Mouse (Mus musculus) left cerebral cortex, postnatal 4 days (tissue): ENCODE results near the gene Sdk1. TPM values are rescaled to one million over a fixed set of nuclear protein-coding genes. Genes with fewer than 3 reads are reported as not detected.
A peak's percentile ranks its signal among the peaks of the same experiment; 100 is the strongest.

Source experiments
- DNase-seq: peaks from one replicate; pipeline ENCODE4 v3.0.0-alpha.2; 2022
- intact Hi-C: fragments of 180-260 bp; cut with DNase I; formaldehyde crosslinking; loops from one replicate; pipeline ENCODE4 v1.15.1; 2025
- total RNA-seq, 2 experiments: library from RNA; stranded (reverse); gene quantifications; 2 replicates each; pipeline ENCODE4 v1.2.3; 2021

Gene Sdk1
- total RNA-seq, 2 experiments from 2014 or later: 18.2 to 19.4 TPM

DNA sequence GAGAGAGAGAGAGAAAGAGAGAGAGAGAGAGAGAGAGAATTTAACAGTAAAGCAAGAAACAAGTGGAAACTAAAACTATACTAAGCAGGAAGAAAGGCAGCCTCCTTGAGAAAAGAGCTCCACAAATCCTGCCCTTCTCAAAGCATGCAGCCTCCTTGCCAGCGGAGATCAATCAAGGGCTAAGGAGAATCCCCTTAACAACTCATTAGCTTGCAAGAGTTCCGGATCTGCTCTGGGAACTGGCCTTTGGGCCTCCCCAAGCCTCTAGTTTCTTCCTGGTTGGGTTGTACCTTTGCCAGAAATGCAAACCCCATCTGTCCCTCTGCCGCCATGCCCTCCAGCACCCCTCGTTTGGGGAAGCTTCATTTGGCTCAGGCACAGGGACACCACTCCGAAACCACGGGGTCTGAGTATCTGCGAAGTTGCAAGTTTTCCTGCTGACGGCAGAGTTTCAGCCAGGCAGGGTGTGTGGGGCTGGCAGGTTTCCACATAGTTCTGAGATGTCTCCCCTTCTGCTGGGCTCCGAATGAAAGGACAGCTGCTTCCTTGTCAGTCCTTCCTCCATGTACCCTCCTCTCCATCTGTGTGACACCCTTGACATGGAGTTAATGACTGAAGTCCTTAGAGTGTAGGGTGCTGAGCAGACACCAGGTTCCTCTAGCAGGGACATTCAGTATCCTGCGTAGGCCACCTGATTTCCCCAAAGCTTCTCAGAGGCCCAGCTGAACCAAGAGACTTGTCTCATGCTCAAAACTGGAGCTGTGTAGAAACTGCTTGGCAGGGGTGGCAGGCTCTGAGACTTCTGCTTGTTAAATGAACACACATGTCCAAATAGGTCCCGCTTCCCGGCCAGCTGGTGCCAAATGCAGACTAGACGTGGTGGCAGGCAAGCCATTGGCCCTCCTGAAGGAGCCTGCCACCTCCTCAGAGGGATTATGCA is 833.5 kb downstream of the Sdk1 start:
- peak; percentile 81 for DNase-seq
- intact Hi-C loops: no loop called here

DNA sequence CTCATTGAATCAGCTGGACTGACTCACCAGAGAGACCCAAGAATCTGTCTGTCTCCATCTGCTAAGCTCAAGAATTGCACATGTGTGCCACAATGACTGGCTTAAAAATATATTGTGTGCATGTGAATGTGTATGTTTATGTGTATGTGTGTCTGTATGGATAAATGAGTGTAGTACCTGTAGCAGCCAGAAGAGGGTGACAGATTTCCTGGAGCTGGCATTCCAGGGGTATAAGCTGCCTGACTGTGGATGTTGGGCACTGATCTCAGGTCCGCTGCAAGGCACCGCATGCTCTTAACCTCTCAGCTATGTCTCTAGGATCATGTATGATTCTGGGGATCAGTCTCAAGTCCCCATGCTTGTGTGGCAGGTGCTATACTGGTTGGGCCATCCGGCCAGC is 839.4 kb downstream of the Sdk1 start:
- intact Hi-C loops: no loop called here
- no peak for DNase-seq

DNA sequence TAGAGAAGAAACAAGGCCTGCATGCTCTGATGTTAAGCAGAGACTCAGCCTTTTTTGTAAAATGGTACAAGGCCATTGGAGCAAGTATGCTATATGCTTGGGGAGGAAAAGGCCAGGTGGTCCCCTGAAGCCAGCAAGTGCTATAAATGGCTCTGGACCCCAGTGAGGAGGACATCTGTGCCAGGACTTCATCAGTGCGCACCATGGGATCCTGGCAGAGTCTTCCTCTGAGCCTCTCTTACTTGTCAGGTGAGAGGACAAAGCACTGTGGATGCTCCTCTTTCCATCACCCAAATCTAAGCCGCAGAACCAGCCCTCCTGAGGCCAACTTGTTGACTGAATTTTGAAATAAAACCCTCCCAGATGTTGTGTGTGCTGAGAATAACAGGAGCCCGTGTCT is 839.8 kb downstream of the Sdk1 start:
- DNase-seq: no peak
- intact Hi-C loops: no loop called here

DNA sequence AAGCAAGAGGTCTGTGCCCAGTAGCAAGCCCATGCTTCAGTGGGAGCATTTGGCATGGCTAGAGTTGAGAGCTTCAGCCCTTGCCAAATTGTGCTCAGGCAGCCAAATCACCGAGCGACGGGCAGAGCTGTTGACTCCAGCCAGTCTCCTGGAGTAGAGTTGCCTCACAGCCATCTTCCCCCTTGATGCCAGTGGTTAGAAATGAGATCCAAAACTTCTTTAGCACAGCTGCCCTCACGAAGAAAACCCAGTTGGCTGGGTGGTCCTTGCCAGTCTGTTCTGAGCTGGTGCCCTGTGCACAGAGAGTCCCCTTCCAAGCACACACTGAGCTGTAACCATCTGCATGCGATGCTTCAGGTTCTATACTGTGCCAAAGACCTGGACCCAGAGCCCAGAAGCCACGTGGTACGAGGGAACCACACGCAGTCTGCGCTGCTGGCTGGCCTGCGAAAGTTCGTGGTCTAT is 855.1 kb downstream of the Sdk1 start:
- intact Hi-C loops: no loop called here
- DNase-seq: peak; percentile 83

DNA sequence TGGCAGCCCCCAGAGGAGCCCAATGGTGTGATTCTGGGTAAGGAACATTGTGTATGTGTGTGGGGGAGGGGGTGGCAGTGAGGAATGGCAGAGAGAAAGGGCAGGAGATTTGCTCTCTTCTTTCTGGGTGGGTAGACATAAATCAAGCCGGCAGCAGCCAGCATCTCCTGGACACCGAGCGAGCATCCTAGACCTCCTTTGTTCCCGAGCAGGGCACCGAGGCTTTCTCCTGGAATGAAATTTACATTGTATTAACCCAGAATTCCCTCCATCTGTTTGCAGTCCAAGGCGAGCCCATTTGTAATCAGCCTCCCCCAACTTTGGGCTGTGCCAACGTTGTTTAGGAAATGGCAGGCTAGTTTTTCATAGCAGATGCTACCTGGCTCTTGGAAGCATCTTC is 858.9 kb downstream of the Sdk1 start:
- DNase-seq: peak; percentile 41
- intact Hi-C loops: no loop called here

DNA sequence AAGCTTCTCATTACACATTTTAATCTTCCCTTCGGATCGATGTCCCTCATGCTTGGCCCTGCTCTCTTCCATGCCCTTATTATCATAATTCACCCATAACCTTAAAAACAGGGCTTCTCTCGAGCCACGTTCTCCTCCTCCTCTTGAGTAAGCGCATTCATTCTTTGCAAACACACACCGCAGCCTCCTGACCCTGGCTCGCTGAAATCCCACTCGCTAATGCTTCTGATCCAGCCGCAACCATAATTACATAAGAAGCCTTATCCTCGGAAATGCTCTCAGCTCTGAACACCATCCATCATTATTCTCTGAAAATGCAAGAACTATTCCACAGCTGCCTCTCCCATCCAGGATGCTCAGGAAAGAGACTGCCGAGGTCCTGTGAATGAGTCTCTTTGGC is 866.1 kb downstream of the Sdk1 start:
- intact Hi-C loops: no loop called here
- no peak for DNase-seq

DNA sequence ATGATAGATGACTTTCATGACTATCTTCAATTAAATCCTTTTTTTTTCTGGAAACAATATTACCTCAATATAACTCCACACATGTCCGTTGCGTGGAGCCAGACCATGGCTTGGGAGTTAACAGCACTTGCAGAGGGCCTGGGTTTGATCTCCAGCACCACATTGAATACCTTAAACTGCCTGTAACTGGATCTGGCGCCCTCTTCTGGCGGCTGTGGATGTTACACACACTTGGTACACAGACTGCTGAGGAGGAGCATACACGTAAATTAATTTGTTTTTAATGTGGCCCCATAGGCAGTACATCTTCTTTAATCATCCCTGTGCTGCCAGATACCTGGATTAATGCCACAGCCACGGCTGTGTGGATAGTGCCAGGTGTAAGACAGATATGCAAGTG is 870.7 kb downstream of the Sdk1 start:
- no peak for DNase-seq
- intact Hi-C loops: no loop called here

DNA sequence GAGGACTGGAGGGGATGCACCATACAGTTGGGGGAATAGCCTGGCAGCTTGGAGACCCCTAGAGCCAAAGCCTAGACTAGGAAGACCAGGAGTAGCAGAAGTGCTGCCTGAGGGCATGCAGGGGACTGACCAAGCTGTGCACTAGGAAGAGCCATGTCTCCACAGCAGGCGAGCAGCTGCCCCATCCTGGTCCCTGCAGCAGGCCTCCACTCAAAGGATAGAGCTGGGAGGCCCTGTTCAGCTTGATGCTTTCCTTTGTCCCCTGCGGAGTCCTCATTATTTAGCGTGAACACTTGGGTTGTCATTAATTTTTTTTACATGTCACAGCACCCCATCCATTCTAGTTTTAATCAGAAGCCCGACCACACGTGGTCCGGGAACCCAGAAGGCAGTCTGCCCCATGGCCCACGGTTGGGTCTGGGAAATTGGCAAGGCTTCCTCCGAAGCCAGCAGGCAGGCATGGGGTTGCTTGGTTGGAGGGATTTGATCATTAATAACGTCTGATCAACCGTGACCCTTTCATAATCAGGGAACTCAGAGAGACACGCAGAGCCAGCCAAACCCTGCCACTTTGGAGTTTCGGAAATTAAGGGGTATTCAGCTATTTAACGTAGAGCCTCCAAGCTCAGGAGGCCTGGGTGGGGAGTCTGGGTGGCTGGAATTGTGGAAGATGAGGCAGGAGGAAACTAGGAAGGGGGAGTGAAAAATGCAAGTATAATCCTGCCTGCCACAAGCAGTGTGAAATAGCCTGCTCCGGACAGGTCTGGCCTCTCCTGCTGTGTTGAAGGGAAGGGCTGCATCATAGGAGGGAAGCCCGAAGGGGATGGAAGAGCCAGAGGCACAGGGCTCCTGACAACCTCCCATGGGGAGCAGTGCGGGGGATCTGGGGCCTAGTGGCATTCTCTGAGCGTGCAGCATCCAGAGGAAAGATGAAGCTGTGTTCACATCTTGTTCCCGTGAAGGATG is 872.2 kb downstream of the Sdk1 start:
- intact Hi-C loops: no loop called here

DNA sequence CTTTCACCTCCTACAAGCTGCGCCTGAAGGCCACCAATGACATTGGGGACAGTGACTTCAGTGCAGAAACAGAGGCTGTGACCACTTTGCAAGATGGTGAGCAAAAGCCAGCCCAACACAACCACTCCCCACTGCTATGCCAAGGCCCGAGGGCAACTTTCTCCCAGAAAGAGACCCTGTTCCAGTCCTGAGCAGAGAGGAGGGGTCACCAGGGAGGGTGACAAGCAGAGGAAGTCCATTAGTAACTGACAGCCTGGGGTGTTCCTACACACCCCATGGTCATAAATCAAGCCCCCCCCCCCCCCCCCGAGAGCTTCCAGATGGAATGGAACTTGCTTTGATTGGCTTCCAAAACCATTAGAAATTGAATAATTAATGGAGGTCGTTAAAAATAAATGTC is 886.5 kb downstream of the Sdk1 start:
- intact Hi-C loops: no loop called here

More for the DNA sequence above, 872.2 kb downstream of the Sdk1 start:
- DNase-seq: peak; percentile 65

DNA sequence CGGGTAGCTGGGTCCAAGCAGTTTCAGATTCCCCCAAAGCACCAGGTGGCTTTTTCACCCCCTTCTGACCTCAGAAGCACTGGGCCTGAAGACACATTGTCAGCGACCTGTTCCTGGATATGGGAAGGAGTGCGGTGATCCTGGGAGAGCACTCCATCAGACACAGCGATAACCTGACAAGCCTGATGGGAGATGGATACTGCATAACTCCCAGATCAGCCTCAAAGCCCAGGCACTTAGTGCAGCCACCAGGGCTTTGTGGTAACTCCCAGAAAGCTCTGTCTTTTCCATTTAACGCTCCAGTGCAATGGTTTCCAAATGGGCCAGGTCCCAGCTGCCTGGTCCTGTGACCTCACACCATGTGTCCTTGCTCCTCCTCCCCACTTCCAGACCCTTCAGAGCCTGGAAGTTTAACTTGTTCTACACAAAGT is 886.9 kb downstream of the Sdk1 start:
- intact Hi-C loops: no loop called here
- no peak for DNase-seq

More for the DNA sequence above, 886.5 kb downstream of the Sdk1 start:
- no peak for DNase-seq

DNA sequence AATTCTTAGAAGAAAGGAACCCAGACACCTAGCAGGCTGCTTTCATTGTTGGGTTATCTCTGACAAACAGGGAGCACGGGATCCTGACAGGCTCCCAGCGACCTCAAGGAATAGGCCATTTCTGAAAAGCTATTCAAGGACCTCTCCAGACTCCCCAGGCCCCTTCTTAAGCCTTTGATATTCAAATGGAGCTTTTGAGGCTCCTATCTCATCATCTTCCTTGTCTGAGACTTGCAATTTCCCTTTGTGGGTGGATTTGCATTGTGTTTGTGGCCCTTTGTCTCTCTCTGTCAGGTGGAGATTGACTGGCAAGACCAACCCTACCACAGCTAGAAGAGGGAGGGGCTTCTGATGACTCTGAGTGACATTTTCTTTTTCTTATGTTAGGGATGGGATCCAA is 888.7 kb downstream of the Sdk1 start:
- DNase-seq: no peak
- intact Hi-C loops: no loop called here

DNA sequence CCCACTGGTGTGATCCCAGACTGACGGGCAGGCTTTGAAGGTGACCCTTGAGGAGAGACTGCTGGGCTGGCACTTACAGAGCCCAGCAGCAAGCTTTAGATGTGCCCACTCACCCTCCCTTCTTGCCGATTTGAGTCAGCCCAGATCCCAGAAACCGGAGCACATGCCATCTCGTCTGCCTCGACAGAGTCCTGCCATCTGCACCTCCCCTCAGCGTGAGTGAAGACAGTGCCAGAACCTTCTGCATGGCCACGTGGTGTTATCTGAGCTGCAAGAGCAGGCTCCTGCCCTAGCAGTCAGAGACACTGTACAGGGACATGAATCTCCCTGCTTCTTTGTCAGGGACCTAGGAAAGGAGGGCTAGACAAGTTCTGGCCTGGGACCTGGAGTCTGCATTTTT is 898.7 kb downstream of the Sdk1 start:
- DNase-seq: peak; percentile 93
- intact Hi-C loops: no loop called here

DNA sequence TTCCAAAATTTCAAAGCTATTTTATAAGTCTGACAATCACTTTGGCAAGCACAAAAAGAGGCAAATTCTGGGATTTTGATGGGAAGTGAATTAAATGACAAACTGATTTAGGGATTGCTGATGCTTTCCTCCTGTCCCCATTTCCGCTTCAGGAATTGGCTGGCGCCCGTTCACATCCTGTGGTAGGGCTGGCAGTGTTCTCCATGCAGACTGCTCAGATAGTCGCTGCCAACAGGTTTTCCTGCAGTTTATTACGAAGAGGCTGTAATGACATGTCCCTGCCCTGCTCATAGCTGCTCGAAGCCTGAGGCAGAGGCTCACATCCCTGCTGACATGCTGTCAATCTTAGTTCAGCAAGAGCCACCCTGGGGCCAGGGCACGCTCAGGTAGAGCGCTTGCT is 908.3 kb downstream of the Sdk1 start:
- intact Hi-C loops: no loop called here
- peak; percentile 58 for DNase-seq

DNA sequence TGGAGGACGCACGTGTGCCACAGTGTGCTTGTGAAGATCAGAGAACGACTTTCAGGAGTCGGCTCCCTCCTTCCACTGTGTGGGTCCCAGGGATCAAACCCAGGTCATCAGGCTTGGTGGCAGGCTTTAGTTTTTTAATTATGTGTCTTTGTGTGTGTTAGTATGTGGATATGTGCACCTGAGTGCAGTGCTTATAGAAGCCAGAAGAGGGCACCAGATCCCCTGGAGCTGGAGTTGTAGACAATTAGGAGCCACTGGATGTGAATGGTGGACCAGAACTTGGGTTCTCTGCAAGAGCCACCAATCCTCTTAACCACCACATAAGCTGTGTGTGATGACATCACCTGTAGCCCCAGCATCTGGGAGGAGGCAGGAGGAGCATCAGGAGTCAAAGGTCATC is 909.5 kb downstream of the Sdk1 start:
- DNase-seq: no peak
- intact Hi-C loops: no loop called here

DNA sequence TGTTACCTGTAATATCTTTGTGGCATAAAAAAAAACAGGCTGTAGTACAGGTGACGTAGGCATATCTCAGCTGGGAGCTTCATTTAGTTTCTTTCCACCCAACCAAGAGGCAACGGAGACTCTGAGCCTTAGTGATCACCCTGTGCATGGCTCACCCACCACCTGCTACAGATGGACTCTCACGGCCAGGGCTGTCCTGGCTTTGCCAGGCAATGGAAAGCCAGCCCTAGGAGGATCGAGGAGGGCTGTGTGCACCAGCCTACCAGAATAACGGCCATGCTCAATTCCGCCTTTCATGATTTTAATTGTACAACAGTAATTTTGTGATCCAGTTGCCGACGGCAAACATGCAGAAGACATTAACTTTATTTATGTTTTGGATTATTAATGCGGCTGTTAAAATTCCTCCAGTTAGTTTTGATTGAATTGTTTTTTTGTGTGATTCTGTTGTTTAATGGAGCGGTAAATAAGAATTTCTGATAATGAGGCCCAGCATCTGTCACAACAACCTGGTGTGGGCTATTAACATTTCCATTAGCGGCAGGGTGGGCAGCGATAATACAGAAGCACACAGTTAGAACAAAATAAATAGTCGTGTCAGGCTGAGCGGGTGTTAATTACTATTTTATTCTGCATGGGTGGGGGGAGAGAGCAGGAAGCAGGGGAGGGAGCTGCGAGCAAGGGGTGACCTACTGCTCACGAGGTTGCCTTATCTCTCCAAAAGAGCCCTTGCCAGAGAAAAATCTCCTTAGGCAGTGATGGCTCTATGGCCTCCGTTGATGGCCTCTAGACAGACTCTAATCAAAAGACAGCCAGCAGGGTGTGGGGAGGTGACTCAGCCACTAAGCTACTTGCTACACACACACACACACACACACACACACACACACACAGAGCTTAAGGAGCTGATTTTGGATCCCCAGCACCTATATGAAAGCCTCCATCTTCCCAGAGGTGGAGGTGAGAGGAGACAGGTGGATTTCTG is 915.9 kb downstream of the Sdk1 start:
- peak; percentile 21 for DNase-seq
- intact Hi-C loops: no loop called here

DNA sequence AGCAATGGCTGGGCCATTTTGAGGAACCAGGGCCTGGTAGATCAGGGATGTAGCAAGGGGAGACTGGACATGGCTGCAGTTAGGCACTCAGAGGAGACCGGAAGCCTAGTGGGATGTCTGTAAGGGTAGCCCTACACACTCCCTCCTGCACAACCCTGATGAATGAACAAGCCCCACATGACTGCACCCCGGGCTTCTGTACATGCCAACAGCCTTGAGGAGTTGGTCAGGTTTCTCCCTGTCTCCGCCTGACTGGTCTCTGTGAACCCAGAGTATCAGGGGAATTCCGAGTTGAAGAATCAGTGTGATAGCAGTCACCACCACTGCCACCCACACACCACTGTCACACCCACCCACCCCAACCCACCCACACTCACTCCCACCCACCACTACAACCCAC is 922.2 kb downstream of the Sdk1 start:
- DNase-seq: no peak
- intact Hi-C loops: no loop called here

DNA sequence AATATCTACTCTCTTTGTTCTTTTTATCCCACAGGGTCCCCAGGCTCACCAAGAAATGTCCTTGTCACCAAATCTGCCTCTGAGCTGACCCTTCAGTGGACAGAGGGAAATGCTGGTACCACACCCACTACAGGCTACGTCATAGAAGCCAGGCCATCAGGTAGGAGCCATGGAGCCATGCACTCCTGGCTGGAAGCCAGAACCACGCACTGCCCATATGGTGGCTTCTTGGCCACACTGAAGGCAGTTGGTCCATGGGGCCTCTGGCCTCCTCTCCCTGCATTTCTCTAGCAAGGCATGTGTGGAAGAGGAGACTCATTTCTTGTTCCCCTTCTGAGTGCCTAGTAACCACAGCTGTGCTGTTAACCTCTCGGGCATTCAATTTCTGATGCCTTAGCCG is 932.3 kb downstream of the Sdk1 start:
- intact Hi-C loops: no loop called here
- peak; percentile 82 for DNase-seq

DNA sequence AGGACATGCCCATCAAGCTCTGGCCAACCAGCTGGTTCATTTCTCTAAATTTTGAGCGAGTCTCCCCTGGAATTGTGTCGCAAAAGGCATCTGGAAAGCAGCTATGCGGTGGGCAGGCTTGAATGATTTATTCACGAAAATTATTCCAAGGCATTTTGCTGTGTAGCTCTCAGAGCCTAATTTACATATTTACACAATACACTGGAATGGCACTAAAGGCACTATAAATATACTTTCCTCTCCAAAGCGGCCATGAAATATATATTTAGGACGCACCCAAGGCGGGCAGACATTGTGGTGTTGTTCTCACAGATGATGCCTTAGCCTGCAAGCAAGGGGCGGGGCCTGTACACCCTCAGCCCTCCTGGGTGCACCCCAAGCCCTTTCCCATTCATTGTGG is 936.9 kb downstream of the Sdk1 start:
- no peak for DNase-seq
- intact Hi-C loops: no loop called here

DNA sequence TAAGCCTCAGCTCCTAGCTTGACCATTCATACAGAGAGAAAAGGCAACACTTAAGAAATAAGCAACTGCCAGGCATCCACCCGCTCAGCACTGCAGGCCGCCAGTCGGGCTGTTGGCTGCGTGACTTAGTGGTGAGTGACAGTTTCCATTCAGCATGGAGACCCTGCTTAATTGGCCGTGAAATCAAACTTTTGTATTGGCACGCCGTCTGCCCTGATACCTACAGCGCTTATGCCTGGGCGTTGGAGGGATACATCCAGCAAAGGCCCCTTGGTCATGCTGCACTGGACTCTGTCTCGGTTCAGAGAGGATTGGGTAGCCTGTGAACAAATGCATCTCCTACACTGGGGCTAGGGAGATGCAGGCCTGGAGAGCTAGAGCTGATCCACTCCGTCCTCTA is 938.0 kb downstream of the Sdk1 start:
- DNase-seq: peak; percentile 41
- intact Hi-C loops: no loop called here

DNA sequence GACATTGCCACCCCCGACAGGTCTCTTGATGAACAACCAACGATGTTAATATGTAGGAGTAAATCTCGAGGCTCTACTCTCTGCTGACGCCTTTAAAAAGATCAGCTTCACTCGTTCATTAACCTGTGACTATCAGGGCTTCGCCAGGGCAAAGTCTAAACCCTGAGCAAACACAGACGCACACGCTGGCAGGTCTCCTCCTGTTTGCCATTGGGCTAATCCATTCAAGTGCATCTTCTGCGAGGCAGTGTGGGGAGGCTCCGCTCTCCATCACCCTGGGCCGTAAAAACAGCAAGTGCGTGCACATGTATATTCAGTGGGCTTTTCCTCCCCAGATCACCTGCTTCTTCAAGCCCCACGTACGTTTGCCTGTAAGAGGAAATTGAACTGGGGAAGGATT is 940.6 kb downstream of the Sdk1 start:
- no peak for DNase-seq
- intact Hi-C loops: no loop called here
